Mouse (Mus musculus) neural tube, postnatal 0 days (tissue): ENCODE data around the gene Bves. TPM values are rescaled to one million over a fixed set of nuclear protein-coding genes. Genes with fewer than 3 reads are reported as not detected.

Source experiments
- polyA plus RNA-seq: library from polyadenylated mRNA; unstranded; fragments of >200 nt; fragmentation: Nextera tagmentation; extraction: Ambion mirVana; gene quantifications from 2 replicates; pipeline ENCODE4 v1.2.1, GENCODE M21; 2015

Gene Bves
- polyA plus RNA-seq, result 1.2 and 1.6 TPM in 2 replicates

GRCm38 (mm10) chr10:45335434-45336422, at the start of gene Bves:
Gene Bves (plus strand): TSS chr10:45335772.

Other genes with a start within 250 kb of the Bves start
- gene Popdc3, start 157.7 kb upstream of the Bves start, polyA plus RNA-seq, result 3.1 and 4.0 TPM in 2 replicates
- 3.4 and 4.6 TPM in 2 replicates for gene Lin28b, start 150.6 kb downstream of the Bves start, polyA plus RNA-seq
- gene Hace1, start 242.1 kb downstream of the Bves start, polyA plus RNA-seq, result 8.6 and 10.9 TPM in 2 replicates